Mouse (Mus musculus): ENCODE measurements at regions not wholly inside any gene's neighbourhood (a gene's known extent, or its start where the extent isn't known, plus 50 kb on each side); places are given as distances from the start of the nearest gene placed in this dataset.
"Not testable (repeated sequence)": the region's sequence is repeated elsewhere in the genome, so short reads cannot be mapped to it uniquely, and the experiment has no call there.

GRCm38 (mm10) chr16:30190935-30191514 lies 76.3 kb downstream of the Cpn2 start:
- no peak for DNase-seq (ENCODE audit: low spot score in 2 of 2)

- no peak for DNase-seq (ENCODE audit: low spot score in 2 of 2)
These were observed 73.7 kb downstream of the Cpn2 start for GRCm38 (mm10) chr16:30193294-30194261.

DNA sequence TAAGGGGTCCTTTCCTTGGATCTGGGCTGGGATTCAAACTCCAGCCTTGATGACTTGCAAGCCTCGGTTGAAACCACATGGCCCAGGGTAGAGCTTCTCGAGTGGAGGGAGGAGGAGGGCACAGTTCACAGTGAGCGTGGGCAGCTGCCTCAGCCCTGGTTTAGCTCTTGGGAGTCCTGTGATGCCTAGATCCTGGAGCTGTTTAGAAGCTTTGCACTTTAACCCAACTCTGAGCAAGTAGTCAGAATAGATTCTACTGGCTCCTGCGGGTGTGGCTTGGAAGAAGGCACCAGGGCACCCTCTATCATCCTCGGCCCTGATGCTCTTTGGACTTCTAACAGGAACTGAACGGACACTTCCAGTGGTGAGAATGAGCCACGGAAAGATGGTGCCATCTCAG lies 72.5 kb downstream of the Cpn2 start:
- DNase-seq (ENCODE audit: low spot score in 2 of 2) = no peak

DNA sequence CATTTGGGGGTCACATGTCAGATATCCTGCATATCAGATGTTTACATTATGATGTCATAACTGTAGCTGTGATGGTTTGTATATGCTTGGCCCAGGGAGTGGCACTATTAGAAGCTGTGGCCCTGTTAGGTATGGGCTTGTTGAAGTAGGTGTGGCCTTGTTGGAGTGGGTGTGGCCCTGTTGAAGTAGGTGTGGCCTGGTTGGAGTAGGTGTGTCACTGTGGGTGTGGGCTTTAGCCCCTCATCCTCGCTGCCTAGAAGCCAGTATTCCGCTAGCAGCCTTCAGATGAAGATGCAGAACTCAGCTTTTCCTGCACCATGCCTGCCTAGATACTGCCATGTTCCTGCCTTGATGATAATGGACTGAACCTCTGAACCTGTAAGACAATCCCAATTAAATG lies 71.4 kb downstream of the Cpn2 start:
- not testable (repeated sequence) for DNase-seq (ENCODE audit: low spot score in 2 of 2)

DNA sequence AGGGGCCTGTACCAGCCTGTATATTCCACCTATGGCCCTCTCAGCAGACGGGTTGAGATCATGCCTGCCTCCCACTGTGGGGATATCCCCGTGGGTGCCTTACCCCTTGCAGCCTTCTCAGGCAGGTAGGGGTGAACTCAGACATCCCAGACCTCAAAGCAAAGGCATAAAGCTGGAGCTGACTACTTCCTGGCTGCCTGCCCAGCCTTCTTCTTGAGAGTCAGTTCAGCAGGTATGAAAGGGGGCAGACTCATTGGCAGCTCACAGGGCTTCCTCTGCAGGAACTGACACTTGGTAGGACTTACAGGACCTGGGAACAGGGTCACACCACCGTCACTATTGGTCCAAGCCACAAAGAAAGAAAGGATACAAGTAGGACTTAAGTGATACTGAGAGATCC lies 69.9 kb downstream of the Cpn2 start:
- DNase-seq (ENCODE audit: low spot score in 2 of 2) = no peak

- DNase-seq (ENCODE audit: low spot score in 2 of 2) = no peak
These were observed 67.5 kb downstream of the Cpn2 start for GRCm38 (mm10) chr16:30199836-30200235.

GRCm38 (mm10) chr16:30204144-30204543 lies 63.2 kb downstream of the Cpn2 start:
- no peak for DNase-seq (ENCODE audit: low spot score in 2 of 2)

DNA sequence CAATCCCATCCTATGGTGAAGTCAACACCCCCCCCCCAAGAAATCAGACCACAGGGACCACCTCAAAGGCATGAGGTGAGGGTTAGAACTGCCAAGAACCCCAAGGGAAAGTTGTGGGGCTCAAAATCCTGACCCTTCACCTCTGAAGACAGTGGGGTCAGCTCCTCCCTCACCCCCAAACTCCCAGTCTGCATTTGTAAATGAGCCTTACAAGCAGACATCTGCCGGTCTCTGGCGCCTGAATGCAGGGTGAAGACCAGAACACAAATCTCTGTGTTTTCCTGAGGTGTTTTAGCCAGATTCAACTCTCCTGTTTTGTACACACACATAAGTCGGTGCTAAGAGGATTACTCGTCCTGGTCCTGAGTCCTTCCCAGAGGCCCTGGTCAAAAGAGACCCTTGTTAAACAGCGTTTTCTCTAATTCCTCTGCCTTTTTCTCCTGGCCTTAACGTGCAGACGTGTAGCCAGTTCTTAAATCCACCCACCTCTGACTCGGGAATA lies 61.9 kb downstream of the Cpn2 start:
- DNase-seq (ENCODE audit: low spot score in 2 of 2) = no peak

GRCm38 (mm10) chr16:30205816-30206356 lies 61.4 kb downstream of the Cpn2 start:
- no peak for DNase-seq (ENCODE audit: low spot score in 2 of 2)

Measured in frontal cortex, postnatal 14 days (tissue).